Mouse (Mus musculus) hindbrain, embryonic 13.5 days (tissue): ENCODE measurements around the gene Cyp2j9. TPM values are rescaled to one million over a fixed set of nuclear protein-coding genes. Genes with fewer than 3 reads are reported as not detected.
"Not testable (repeated sequence)": the region's sequence is repeated elsewhere in the genome, so short reads cannot be mapped to it uniquely, and the experiment has no call there.

Experiments
- ATAC-seq: fragments of 200-750 bp; cut with Nextera tagmentation; 2 replicates; pipeline ENCODE4 v1.8.0; 2017; ENCODE audit warnings: moderate TSS enrichment; ENCODE audit not compliant: low FRiP score
- H3K27ac ChIP-seq: fragments of 300-500 bp; sonication (generic); 2 replicates; pipeline ENCODE4 v1.5.1; 2015; ENCODE audit warnings: inconsistent platforms, mild to moderate bottlenecking, moderate library complexity
- H3K27me3 ChIP-seq: fragments of 300-500 bp; sonication (generic); 2 replicates; pipeline ENCODE4 v1.6.1; 2015; ENCODE audit warnings: mild to moderate bottlenecking, inconsistent platforms
- H3K36me3 ChIP-seq: fragments of 300-500 bp; sonication (generic); 2 replicates; pipeline ENCODE4 v1.6.1; 2015; ENCODE audit warnings: mild to moderate bottlenecking, inconsistent platforms
- H3K4me1 ChIP-seq: fragments of 300-500 bp; sonication (generic); replicated peaks from 2 replicates; pipeline ENCODE4 v1.6.1; 2015; ENCODE audit warnings: inconsistent platforms
- H3K4me2 ChIP-seq: fragments of 300-500 bp; sonication (generic); 2 replicates; pipeline ENCODE4 v1.6.1; 2015; ENCODE audit warnings: inconsistent platforms, mild to moderate bottlenecking, moderate library complexity
- H3K4me3 ChIP-seq: fragments of 300-500 bp; sonication (generic); 2 replicates; pipeline ENCODE4 v1.5.1; 2015; ENCODE audit warnings: mild to moderate bottlenecking, inconsistent platforms
- H3K9ac ChIP-seq: fragments of 300-500 bp; sonication (generic); 2 replicates; pipeline ENCODE4 v1.6.1; 2015; ENCODE audit warnings: mild to moderate bottlenecking, inconsistent platforms
- H3K9me3 ChIP-seq: fragments of 300-500 bp; sonication (generic); 2 replicates; pipeline ENCODE4 v1.6.1; 2016; ENCODE audit warnings: inconsistent platforms
- whole genome bisulfite sequencing: fragments of 180-500 bp; shearing (Covaris S2); methylation state at CpG from one replicate; pipeline ENCODE4 v1.1.7; 2015; 5-methylcytosine and 5-hydroxymethylcytosine counted together
- polyA plus RNA-seq: library from polyadenylated mRNA; unstranded; fragments of >200 nt; fragmentation: Nextera tagmentation; extraction: Ambion mirVana; gene quantifications from 2 replicates; pipeline ENCODE4 v1.2.1, GENCODE M21; 2015

The Cyp2j9 gene
- polyA plus RNA-seq = 4.5 and 5.1 TPM in 2 replicates

GRCm38 (mm10) chr4:96590911-96591790 lies at the start of gene Cyp2j9:
Cyp2j9 (minus strand) TSS chr4:96591578.
- H3K27ac ChIP-seq = peak within 1 kb of the TSS; percentile 67
- H3K9me3 ChIP-seq = no peaks in the 10 kb centered on the region
- H3K4me2 ChIP-seq = peak within 1 kb of the TSS; percentile 61
- peak within 1 kb of the TSS; percentile 63 for H3K9ac ChIP-seq
- WGBS = 12% methylated on average over 18 of the region's 18 CpGs
- H3K4me3 ChIP-seq = peak within 1 kb of the TSS; percentile 37
- H3K4me1 ChIP-seq = peaks cover 8% of the 10 kb centered on the region
- no peaks in the 10 kb centered on the region for H3K36me3 ChIP-seq
- H3K27me3 ChIP-seq = no peaks in the 10 kb centered on the region
- peak; percentile 91 for ATAC-seq

GRCm38 (mm10) chr4:96635455-96635854 lies 44.1 kb upstream of the Cyp2j9 start:
- Histone ChIP-seq H3K9me3 (no peaks in the 10 kb centered on the region), H3K4me3 (no peak overlapping the region), H3K4me2 (no peak overlapping the region), H3K27me3 (no peaks in the 10 kb centered on the region), H3K27ac (no peak overlapping the region), H3K36me3 (no peaks in the 10 kb centered on the region), H3K9ac (no peak overlapping the region), H3K4me1 (no peaks in the 10 kb centered on the region)
- 86% methylated on average over 1 of the region's 1 CpGs for WGBS
- no peak for ATAC-seq

GRCm38 (mm10) chr4:96622474-96622873 lies 31.1 kb upstream of the Cyp2j9 start:
- H3K27me3 ChIP-seq = no peaks in the 10 kb centered on the region
- ATAC-seq = no peak
- no peak overlapping the region for H3K4me2 ChIP-seq
- 100% methylated on average over 1 of the region's 1 CpGs for WGBS
- H3K4me1 ChIP-seq = no peaks in the 10 kb centered on the region
- H3K9me3 ChIP-seq = peaks cover 3% of the 10 kb centered on the region; the same call in 1 of the 2 replicates
- H3K9ac ChIP-seq = no peak overlapping the region
- H3K27ac ChIP-seq = no peak overlapping the region
- H3K36me3 ChIP-seq = no peaks in the 10 kb centered on the region
- H3K4me3 ChIP-seq = no peak overlapping the region

- no peaks in the 10 kb centered on the region for H3K36me3 ChIP-seq
- no peak overlapping the region for H3K9ac ChIP-seq
- no peak overlapping the region for H3K27ac ChIP-seq
- no peaks in the 10 kb centered on the region for H3K27me3 ChIP-seq
- peak; percentile 74 for ATAC-seq
- H3K4me3 ChIP-seq = peak overlapping the region; percentile 37; the same call in 1 of the 2 replicates
- peaks cover 8% of the 10 kb centered on the region for H3K4me1 ChIP-seq
- peak overlapping the region; percentile 61 for H3K4me2 ChIP-seq
- WGBS = 28% methylated on average over 4 of the region's 4 CpGs
- H3K9me3 ChIP-seq = no peaks in the 10 kb centered on the region
Observed at GRCm38 (mm10) chr4:96591791-96592150, 393 bp upstream of the Cyp2j9 start.

- Histone ChIP-seq H3K4me2 (no peak overlapping the region), H3K27ac (no peak overlapping the region), H3K27me3 (no peaks in the 10 kb centered on the region), H3K36me3 (no peaks in the 10 kb centered on the region), H3K4me3 (no peak overlapping the region), H3K4me1 (no peaks in the 10 kb centered on the region), H3K9me3 (no peaks in the 10 kb centered on the region), H3K9ac (no peak overlapping the region)
- no peak for ATAC-seq
- 64% methylated on average over 1 of the region's 1 CpGs for WGBS
Observed at GRCm38 (mm10) chr4:96581425-96582088, 9.8 kb downstream of the Cyp2j9 start.

GRCm38 (mm10) chr4:96580351-96580750 lies 11.0 kb downstream of the Cyp2j9 start:
- not testable (repeated sequence) for H3K9ac ChIP-seq, ATAC-seq, H3K4me3 ChIP-seq, H3K36me3 ChIP-seq, H3K4me2 ChIP-seq, H3K27ac ChIP-seq, H3K4me1 ChIP-seq, H3K27me3 ChIP-seq, H3K9me3 ChIP-seq
- WGBS = 63% methylated on average over 6 of the region's 6 CpGs

GRCm38 (mm10) chr4:96569442-96569841 lies 21.9 kb downstream of the Cyp2j9 start:
- ATAC-seq = no peak
- 68% methylated on average over 3 of the region's 3 CpGs for WGBS
- no peak overlapping the region for H3K4me2 ChIP-seq

GRCm38 (mm10) chr4:96567988-96568387 lies 23.4 kb downstream of the Cyp2j9 start:
- H3K4me2 ChIP-seq = no peak overlapping the region
- H3K4me1 ChIP-seq = no peaks in the 10 kb centered on the region
- no peaks in the 10 kb centered on the region for H3K36me3 ChIP-seq
- H3K4me3 ChIP-seq = no peak overlapping the region
- H3K27me3 ChIP-seq = no peaks in the 10 kb centered on the region
- ATAC-seq = no peak
- 89% methylated on average over 1 of the region's 1 CpGs for WGBS
- H3K27ac ChIP-seq = no peak overlapping the region
- H3K9me3 ChIP-seq = no peaks in the 10 kb centered on the region
- no peak overlapping the region for H3K9ac ChIP-seq

More at GRCm38 (mm10) chr4:96569442-96569841, 21.9 kb downstream of the Cyp2j9 start:
- no peaks in the 10 kb centered on the region for H3K27me3 ChIP-seq
- H3K4me1 ChIP-seq = no peaks in the 10 kb centered on the region
- no peak overlapping the region for H3K9ac ChIP-seq
- no peak overlapping the region for H3K27ac ChIP-seq
- no peaks in the 10 kb centered on the region for H3K9me3 ChIP-seq
- H3K4me3 ChIP-seq = no peak overlapping the region
- H3K36me3 ChIP-seq = no peaks in the 10 kb centered on the region

GRCm38 (mm10) chr4:96565808-96566207 lies 25.6 kb downstream of the Cyp2j9 start:
- Histone ChIP-seq H3K36me3 (no peaks in the 10 kb centered on the region), H3K4me3 (no peak overlapping the region), H3K4me2 (no peak overlapping the region), H3K9me3 (no peaks in the 10 kb centered on the region), H3K4me1 (no peaks in the 10 kb centered on the region), H3K27me3 (no peaks in the 10 kb centered on the region), H3K27ac (no peak overlapping the region), H3K9ac (no peak overlapping the region)
- ATAC-seq = no peak

- H3K9ac ChIP-seq = no peak overlapping the region
- H3K9me3 ChIP-seq = no peaks in the 10 kb centered on the region
- H3K27ac ChIP-seq = no peak overlapping the region
- no peak overlapping the region for H3K4me2 ChIP-seq
- H3K36me3 ChIP-seq = no peaks in the 10 kb centered on the region
- ATAC-seq = no peak
- no peaks in the 10 kb centered on the region for H3K27me3 ChIP-seq
- H3K4me1 ChIP-seq = no peaks in the 10 kb centered on the region
- H3K4me3 ChIP-seq = no peak overlapping the region
- 92% methylated on average over 1 of the region's 1 CpGs for WGBS
Observed at GRCm38 (mm10) chr4:96560464-96560863, 30.9 kb downstream of the Cyp2j9 start.

GRCm38 (mm10) chr4:96559781-96560180 lies 31.6 kb downstream of the Cyp2j9 start:
- Histone ChIP-seq H3K9ac (no peak overlapping the region), H3K27ac (no peak overlapping the region), H3K27me3 (no peaks in the 10 kb centered on the region), H3K36me3 (no peaks in the 10 kb centered on the region), H3K4me2 (no peak overlapping the region), H3K4me3 (no peak overlapping the region), H3K4me1 (no peaks in the 10 kb centered on the region), H3K9me3 (no peaks in the 10 kb centered on the region)
- 65% methylated on average over 1 of the region's 1 CpGs for WGBS
- no peak for ATAC-seq

GRCm38 (mm10) chr4:96553133-96553819 lies 38.1 kb downstream of the Cyp2j9 start, which contains the start of gene Cyp2j6:
Cyp2j6 (minus strand) TSS chr4:96553661.
- 0 out of 2 replicates have a peak within 1 kb of the TSS, but pooled peaks have one; percentile 44 for H3K27ac ChIP-seq
- WGBS = 6% methylated on average over 16 of the region's 16 CpGs
- no peaks in the 10 kb centered on the region for H3K9me3 ChIP-seq
- peak within 1 kb of the TSS; percentile 70 for H3K9ac ChIP-seq
- peak; percentile 95 for ATAC-seq
- H3K27me3 ChIP-seq = no peaks in the 10 kb centered on the region
- H3K36me3 ChIP-seq = no peaks in the 10 kb centered on the region
- peak within 1 kb of the TSS; percentile 50 for H3K4me3 ChIP-seq
- H3K4me2 ChIP-seq = peak within 1 kb of the TSS; percentile 67
- no peaks in the 10 kb centered on the region for H3K4me1 ChIP-seq
